Mouse (Mus musculus) limb, embryonic 10.5 days (tissue): ENCODE data around the gene Fahd1. TPM values are rescaled to one million over a fixed set of nuclear protein-coding genes. Genes with fewer than 3 reads are reported as not detected.

ENCODE experiments used
- DNase-seq: peaks from one replicate; pipeline ENCODE4 v3.0.0-alpha.2; 2017; ENCODE audit warnings: low spot score
- H3K27ac ChIP-seq: fragments of 300-500 bp; sonication (generic); 2 replicates; pipeline ENCODE4 v1.5.1; 2016; ENCODE audit warnings: mild to moderate bottlenecking
- H3K27me3 ChIP-seq: fragments of 300-500 bp; sonication (generic); 2 replicates; pipeline ENCODE4 v1.6.1; 2016; ENCODE audit warnings: low read depth, mild to moderate bottlenecking; ENCODE audit not compliant: poor library complexity, severe bottlenecking
- H3K36me3 ChIP-seq: fragments of 300-500 bp; sonication (generic); 2 replicates; pipeline ENCODE4 v1.6.1; 2016; ENCODE audit warnings: mild to moderate bottlenecking, moderate library complexity
- H3K4me1 ChIP-seq: fragments of 300-500 bp; sonication (generic); 2 replicates; pipeline ENCODE4 v1.6.1; 2016
- H3K4me3 ChIP-seq: fragments of 300-500 bp; sonication (generic); 2 replicates; pipeline ENCODE4 v1.5.1; 2016; ENCODE audit warnings: mild to moderate bottlenecking, moderate library complexity
- H3K9me3 ChIP-seq: fragments of 300-500 bp; sonication (generic); replicated peaks from 2 replicates; pipeline ENCODE4 v1.6.1; 2016; ENCODE audit warnings: mild to moderate bottlenecking
- WGBS: fragments of 180-500 bp; shearing (Covaris S2); methylation state at CpG from one replicate; pipeline ENCODE4 v1.1.7; 2016; 5-methylcytosine and 5-hydroxymethylcytosine counted together
- polyA plus RNA-seq: library from polyadenylated mRNA; unstranded; fragments of >200 nt; fragmentation: Nextera tagmentation; extraction: Ambion mirVana; gene quantifications from 2 replicates; pipeline ENCODE4 v1.2.1, GENCODE M21; 2016

Gene Fahd1
- polyA plus RNA-seq, 1 experiment from 2014 or later = 14.5 TPM

DNA sequence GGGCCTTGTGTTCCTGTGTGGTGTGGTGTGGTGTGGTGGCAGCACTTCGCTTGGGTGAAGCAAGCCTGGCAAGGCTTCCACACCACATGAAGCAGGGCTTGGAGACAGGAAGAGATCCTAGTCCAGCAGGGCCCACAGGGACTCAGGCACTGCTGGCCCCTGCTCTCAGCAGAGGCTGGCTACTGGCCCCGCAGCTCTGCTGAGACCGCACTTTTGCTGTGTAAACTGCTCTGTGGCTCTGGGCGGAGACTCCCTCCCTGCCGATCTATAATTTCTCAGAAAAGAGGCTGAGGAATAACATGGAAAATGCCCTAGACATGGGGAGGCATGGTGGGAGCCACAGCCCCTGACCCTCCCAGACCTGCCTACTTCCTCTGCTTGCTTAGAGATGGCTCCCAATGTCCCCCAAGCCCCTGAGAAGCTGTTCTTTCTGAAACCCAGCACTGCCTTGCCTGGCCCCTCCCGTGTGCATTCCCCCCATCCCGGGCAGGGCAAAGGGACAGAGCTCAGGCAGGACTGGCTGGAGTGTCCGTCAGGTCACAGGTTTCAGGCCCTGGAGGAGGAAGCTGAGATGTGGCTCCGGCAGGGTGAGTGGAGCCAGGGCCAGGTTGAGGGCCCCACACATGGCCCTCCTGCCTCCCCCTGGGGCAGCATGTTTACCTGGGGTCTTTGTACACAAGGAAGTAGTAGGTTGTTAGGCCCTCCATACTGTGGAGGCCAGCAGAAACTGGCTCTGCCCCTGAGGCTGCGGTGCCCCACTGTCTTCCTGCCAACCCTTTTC lies 27.4 kb upstream of the Fahd1 start:
- no peaks in the 10 kb centered on the region for H3K27me3 ChIP-seq
- peaks cover 21% of the 10 kb centered on the region for H3K4me1 ChIP-seq
- no peaks in the 10 kb centered on the region for H3K9me3 ChIP-seq
- H3K4me3 ChIP-seq = peak overlapping the region; percentile 4; the same call in 1 of the 2 replicates
- H3K27ac ChIP-seq = peak overlapping the region; percentile 75
- WGBS = 61% methylated on average over 10 of the region's 10 CpGs
- DNase-seq = no peak
- H3K36me3 ChIP-seq = peaks cover 3% of the 10 kb centered on the region

DNA sequence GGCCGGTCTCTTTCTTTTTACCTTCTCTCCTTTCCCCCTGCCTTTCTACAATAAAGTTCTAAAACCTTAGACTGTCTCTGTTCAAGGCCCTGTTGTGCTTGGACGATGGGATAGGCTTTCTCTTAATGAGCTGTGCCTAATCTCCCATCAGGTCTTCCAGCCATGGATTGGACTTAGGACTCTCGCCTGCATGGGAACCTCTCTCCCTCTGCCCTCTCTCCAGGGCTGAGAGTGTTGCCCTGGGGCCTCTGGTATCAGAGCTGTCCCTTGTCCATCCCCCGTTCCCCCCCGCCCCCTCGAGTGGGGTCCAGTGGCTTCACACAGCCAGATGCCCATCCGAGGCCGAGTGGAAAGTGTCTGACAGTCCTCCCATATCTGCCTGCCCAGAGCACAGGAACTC lies 24.8 kb upstream of the Fahd1 start:
- Histone ChIP-seq H3K9me3 (no peaks in the 10 kb centered on the region), H3K27me3 (no peaks in the 10 kb centered on the region), H3K4me1 (peaks cover 21% of the 10 kb centered on the region), H3K36me3 (no peaks in the 10 kb centered on the region), H3K4me3 (no peak overlapping the region), H3K27ac (no peak overlapping the region)
- DNase-seq = no peak
- WGBS = 86% methylated on average over 8 of the region's 8 CpGs

DNA sequence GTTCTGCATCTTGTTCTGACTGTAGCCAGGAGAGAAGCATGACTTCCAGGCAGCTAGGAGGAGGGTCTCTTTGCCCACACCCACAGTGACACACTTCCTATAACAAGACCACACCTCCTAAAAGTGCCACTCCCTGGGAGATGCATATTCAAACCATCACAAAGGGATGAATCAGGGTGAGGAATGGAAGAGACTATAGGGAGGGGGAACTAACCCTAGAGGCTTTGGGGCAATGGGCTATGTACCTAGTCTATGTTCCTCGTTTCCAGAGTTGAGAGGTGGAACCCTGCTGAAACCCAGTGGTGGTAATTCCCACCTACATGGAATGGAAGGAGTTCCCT lies 24.2 kb upstream of the Fahd1 start:
- WGBS = 58% methylated on average over 1 of the region's 1 CpGs
- Histone ChIP-seq H3K4me3 (no peak overlapping the region), H3K27ac (no peak overlapping the region), H3K27me3 (no peaks in the 10 kb centered on the region), H3K4me1 (peaks cover 21% of the 10 kb centered on the region), H3K36me3 (no peaks in the 10 kb centered on the region), H3K9me3 (no peaks in the 10 kb centered on the region)
- no peak for DNase-seq

DNA sequence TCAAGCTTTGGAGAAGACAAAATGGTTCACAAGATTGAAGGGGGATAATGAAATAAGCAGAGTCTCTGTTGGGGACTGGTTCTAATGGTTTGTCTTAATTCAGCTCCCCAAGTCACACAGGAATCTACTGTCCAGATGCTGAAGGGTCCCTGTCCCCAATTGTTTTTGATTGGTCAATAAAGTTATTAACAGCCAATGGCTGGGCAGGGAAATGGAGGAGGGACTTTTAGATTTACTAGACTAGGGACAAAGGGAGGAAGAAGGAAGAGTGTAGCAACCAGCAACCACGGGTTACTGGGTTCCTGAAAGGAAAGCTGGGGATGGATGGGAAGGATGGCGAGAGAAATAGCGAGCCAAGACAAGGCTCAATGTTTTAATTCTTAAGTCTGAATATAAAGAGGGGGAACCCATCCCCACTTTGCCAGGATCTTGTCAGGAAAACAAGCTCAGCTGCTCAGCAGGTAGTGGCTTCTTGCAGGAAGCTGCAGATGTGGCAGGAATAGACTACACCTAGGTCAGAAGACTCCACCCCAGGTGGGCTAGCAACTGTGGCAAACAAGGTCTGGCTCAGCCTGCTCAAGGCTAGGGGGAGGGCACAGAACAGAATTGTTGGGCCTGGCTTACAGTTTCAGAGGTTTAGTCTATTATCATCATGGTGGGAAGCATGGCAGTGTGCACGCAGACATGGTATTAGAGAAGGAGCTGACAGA lies 23.7 kb upstream of the Fahd1 start:
- H3K27ac ChIP-seq = no peak overlapping the region
- H3K4me3 ChIP-seq = no peak overlapping the region
- H3K4me1 ChIP-seq = peaks cover 21% of the 10 kb centered on the region
- no peaks in the 10 kb centered on the region for H3K36me3 ChIP-seq
- H3K9me3 ChIP-seq = no peaks in the 10 kb centered on the region
- no peaks in the 10 kb centered on the region for H3K27me3 ChIP-seq
- DNase-seq = no peak
- 52% methylated on average over 4 of the region's 4 CpGs for WGBS

DNA sequence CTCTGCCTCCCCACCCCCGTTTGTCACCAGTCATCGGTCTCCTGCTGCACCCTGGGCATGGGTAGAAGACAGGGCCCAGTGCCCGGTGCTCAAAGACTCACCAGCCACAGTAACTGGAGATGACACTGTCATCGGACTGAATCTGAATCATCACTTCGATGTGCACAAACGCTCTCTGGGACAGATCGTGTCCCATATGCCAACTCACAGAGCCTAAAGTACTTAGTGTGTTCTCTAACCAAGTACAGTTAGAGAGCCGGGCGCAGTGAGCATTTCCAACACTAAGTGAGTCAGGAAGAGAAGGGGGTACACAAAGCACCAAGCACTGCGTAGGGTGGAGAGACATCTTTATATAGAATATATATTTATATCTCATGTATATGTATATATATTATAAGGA lies 17.8 kb upstream of the Fahd1 start:
- 92% methylated on average over 10 of the region's 10 CpGs for whole genome bisulfite sequencing
- Histone ChIP-seq H3K9me3 (no peaks in the 10 kb centered on the region), H3K36me3 (0 out of 2 replicates have a peak, but pooled peaks cover 7% of the 10 kb centered on the region), H3K27me3 (no peaks in the 10 kb centered on the region), H3K4me3 (no peak overlapping the region), H3K4me1 (no peaks in the 10 kb centered on the region), H3K27ac (no peak overlapping the region)
- no peak for DNase-seq

DNA sequence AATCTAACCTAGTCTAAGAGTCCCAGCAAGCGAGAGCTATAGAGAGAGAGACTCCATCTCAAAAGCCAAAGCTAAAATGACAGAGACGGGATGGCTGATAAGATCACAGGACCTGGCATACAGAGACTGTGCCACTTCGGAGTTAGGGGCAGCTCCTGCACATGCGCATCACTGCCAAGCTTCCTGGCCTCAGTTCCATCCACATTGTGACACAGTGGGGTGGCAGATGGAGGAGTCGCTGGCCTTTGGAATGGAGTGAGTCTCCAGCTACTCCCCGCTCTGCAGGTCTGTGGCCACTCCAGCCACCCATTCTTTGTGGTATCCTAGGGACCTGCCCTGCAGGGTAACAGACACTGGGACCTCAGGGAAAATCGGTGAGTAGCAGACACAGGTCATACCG lies 15.6 kb upstream of the Fahd1 start, which contains the start of gene Igfals:
Igfals (plus strand) TSS at position 222 of the 400 bp plus-strand sequence.
- WGBS = 88% methylated on average over 8 of the region's 8 CpGs

DNA sequence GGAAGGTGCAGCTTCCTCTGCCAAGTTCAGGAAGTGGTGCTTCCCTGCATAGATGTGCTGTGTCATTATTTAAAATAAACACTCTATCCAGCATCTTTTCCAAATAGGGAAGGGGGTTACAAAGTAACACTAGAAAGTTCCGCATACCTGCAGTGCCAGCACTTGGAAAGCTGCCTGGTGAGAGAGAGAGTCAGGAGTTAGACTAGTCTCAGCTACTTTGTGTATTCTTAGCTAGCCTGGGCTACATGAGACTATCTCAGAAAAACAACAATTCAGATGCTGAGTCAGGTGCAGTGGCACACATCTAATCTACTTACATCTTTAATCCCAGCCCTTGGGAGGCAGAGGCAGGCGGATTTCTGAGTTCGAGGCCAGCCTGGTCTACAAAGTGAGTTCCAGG lies 11.6 kb upstream of the Fahd1 start:
- no peaks in the 10 kb centered on the region for H3K4me1 ChIP-seq
- no peaks in the 10 kb centered on the region for H3K9me3 ChIP-seq
- no peak overlapping the region for H3K4me3 ChIP-seq
- no peaks in the 10 kb centered on the region for H3K27me3 ChIP-seq
- no peak overlapping the region for H3K27ac ChIP-seq
- H3K36me3 ChIP-seq = peaks cover 28% of the 10 kb centered on the region
- 98% methylated on average over 3 of the region's 3 CpGs for WGBS
- DNase-seq = no peak

More for the DNA sequence above, 15.6 kb upstream of the Fahd1 start, which contains the start of gene Igfals:
- no peaks in the 10 kb centered on the region for H3K9me3 ChIP-seq
- DNase-seq = no peak
- no peaks in the 10 kb centered on the region for H3K4me1 ChIP-seq
- no peak within 1 kb of the TSS for H3K27ac ChIP-seq
- H3K27me3 ChIP-seq = no peaks in the 10 kb centered on the region
- peaks cover 21% of the 10 kb centered on the region for H3K36me3 ChIP-seq
- no peak within 1 kb of the TSS for H3K4me3 ChIP-seq

DNA sequence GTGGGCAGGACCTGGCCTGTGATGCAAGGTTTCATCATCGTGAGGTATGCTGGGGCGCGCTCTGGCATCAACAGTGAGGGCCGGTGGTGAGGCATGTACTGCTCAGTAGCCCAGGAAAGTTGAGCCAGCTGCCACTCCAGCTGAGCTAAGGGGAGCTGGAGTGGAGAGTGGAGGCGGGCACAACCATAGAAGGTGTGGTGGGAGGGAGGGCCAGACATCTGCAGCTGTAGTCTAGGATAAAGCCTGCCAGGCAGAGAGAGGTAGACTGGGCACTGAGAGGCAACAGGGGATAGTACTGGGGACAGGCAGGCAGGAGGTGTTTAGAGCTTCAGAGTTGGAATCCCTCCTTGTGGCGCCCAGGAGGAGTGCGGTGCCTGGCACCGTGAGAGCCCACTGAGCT lies 9.9 kb upstream of the Fahd1 start:
- Histone ChIP-seq H3K4me1 (no peaks in the 10 kb centered on the region), H3K4me3 (no peak overlapping the region), H3K27ac (no peak overlapping the region), H3K36me3 (peaks cover 36% of the 10 kb centered on the region), H3K9me3 (no peaks in the 10 kb centered on the region), H3K27me3 (no peaks in the 10 kb centered on the region)
- DNase-seq = no peak
- WGBS = 92% methylated on average over 8 of the region's 8 CpGs

DNA sequence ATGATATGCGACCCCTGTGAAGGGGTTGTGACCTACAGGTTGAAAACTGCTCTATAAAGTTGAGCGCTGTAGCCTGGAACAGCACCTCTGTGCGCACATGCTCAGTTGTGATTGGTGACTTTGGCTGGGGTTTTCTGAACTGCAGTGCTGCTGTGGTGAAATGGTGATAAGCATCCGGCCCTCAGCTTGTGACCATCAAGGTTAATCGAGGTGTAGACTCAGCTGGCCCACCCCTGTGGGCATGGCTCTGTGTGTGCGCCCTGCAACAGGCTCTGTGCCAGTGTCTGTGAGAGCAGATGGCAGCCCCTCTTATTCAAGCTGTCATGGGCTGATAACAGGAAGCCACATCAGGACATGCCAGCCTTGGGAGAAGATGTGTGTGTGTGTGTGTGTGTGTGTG lies 8.8 kb upstream of the Fahd1 start:
- Histone ChIP-seq H3K4me1 (no peaks in the 10 kb centered on the region), H3K4me3 (no peak overlapping the region), H3K9me3 (no peaks in the 10 kb centered on the region), H3K27me3 (no peaks in the 10 kb centered on the region), H3K27ac (no peak overlapping the region), H3K36me3 (peaks cover 34% of the 10 kb centered on the region)
- WGBS = 95% methylated on average over 6 of the region's 6 CpGs
- no peak for DNase-seq

DNA sequence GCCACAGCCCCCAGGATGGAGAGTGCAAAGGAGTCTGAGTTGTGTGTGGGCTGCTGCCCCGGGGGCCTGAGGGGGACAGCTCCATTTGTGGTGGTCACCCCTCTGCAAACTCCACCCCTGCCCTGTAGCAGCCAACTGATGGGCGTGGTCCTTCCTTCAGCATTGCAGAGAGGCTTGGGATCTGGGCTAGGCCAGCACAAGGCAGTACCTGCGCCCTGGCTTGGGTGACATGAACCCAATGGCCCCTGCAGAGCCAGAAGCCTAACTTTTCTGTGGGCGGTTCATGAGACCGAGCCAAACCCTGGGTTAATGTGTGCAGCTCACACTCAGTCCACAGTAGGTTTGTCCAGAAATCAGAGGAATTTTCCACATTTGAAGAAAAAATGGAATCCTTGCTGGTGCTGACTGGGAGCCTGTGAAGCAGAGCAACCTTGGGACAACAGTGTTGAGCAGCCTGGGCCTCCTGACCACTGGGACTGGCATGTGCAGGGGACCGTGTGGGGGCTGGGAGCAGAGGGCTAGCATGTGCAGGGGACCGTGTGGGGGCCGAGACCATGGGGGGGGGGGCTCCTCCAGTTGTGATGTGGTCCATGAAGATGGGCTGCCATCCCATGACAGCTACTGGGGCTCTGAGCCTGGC lies 7.8 kb upstream of the Fahd1 start:
- no peak for DNase-seq
- no peaks in the 10 kb centered on the region for H3K4me1 ChIP-seq
- H3K9me3 ChIP-seq = no peaks in the 10 kb centered on the region
- no peaks in the 10 kb centered on the region for H3K27me3 ChIP-seq
- WGBS = 82% methylated on average over 8 of the region's 8 CpGs
- H3K36me3 ChIP-seq = peaks cover 37% of the 10 kb centered on the region
- no peak overlapping the region for H3K4me3 ChIP-seq
- H3K27ac ChIP-seq = no peak overlapping the region

DNA sequence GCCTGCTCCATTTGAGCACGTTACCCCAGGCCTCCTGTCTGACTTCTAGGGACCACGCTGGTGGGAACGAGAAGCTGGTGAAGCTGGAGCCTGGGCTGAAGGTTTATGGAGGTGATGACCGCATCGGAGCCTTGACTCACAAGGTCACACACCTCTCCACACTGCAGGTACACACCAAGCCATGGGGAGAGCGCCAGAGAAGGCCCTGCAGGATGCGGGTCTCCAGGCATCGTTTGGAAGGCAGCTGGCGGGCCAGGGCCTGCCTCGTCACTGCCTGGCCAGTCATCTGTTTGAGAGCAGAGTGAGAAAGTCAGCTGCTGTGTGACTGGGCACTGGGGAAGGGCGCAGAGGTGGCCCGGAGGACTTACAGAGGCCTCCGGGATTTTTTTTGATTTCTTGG lies 6.4 kb upstream of the Fahd1 start:
- no peak overlapping the region for H3K4me3 ChIP-seq
- no peaks in the 10 kb centered on the region; the same call in 1 of the 2 replicates for H3K4me1 ChIP-seq
- no peak overlapping the region for H3K27ac ChIP-seq
- H3K9me3 ChIP-seq = no peaks in the 10 kb centered on the region
- peaks cover 30% of the 10 kb centered on the region for H3K36me3 ChIP-seq
- H3K27me3 ChIP-seq = peaks cover 4% of the 10 kb centered on the region
- 88% methylated on average over 13 of the region's 13 CpGs for WGBS
- DNase-seq = no peak

DNA sequence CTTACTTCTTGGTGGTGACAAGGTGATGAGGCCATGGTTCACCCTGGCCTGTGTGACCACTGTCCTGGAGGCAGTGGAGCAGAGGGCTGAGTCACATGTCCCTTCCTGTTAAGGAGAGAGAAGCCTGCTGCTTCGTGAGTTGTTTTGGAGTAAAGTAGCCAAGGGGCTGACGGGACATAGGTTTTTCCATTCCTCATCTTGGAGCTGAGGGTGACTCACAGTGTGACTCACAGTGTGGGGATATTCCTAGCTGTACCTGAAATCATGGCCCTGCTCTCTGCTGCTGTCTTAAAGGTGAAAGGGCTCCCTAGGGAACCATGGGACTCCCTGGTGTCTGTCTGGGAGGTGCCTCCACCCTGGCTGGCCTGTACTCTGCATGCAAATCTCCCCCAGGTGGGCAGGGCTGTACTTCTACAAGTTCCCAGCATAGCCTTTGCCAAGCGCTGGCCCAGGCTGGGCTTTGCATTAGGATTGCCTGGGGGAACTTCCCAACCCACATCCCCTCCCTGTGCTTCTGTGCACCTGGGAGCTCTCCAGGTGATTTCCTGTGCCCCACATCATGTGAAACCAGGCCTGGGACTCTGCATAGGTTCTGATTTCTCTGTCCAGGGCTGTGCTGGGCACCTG lies 5.8 kb upstream of the Fahd1 start:
- Histone ChIP-seq H3K4me1 (peaks cover 5% of the 10 kb centered on the region), H3K36me3 (peaks cover 25% of the 10 kb centered on the region), H3K27me3 (peaks cover 10% of the 10 kb centered on the region), H3K9me3 (no peaks in the 10 kb centered on the region), H3K27ac (no peak overlapping the region), H3K4me3 (no peak overlapping the region)
- 80% methylated on average over 3 of the region's 3 CpGs for WGBS
- DNase-seq = no peak
